Mouse (Mus musculus) spleen, adult 2 months (tissue): ENCODE results near the gene Agbl1.
"Not testable (repeated sequence)": the region's sequence is repeated elsewhere in the genome, so short reads cannot be mapped to it uniquely, and the experiment has no call there.

Experiments used
- CTCF ChIP-seq: fragments of 200-500 bp; IDR thresholded peaks from 2 replicates; pipeline ENCODE4 v1.5.1; 2011; ENCODE audit warnings: mild to moderate bottlenecking, inconsistent platforms; ENCODE audit not compliant: insufficient read depth, insufficient read length, insufficient replicate concordance; ENCODE audit errors: extremely low read depth
- POLR2A ChIP-seq: fragments of 200-500 bp; IDR thresholded peaks from 2 replicates; pipeline ENCODE4 v1.6.1; 2011; ENCODE audit warnings: low read depth, low read length, inconsistent platforms

- not testable (repeated sequence) for TF ChIP-seq CTCF, POLR2A
These were observed 502.5 kb downstream of the Agbl1 start for GRCm38 (mm10) chr7:76732220-76732619.
